Mouse (Mus musculus): ENCODE data around the gene Tns1. TPM values are rescaled to one million over a fixed set of nuclear protein-coding genes. Genes with fewer than 3 reads are reported as not detected.

Tns1 gene
- polyA plus RNA-seq, 2 experiments from 2014 or later, result 19.0 to 40.5 TPM

- ATAC-seq, result no peak
Measured at GRCm38 (mm10) chr1:74008966-74009365, 115.3 kb downstream of the Tns1 start.

GRCm38 (mm10) chr1:74008498-74008897 lies 115.8 kb downstream of the Tns1 start:
- ATAC-seq, result no peak

DNA sequence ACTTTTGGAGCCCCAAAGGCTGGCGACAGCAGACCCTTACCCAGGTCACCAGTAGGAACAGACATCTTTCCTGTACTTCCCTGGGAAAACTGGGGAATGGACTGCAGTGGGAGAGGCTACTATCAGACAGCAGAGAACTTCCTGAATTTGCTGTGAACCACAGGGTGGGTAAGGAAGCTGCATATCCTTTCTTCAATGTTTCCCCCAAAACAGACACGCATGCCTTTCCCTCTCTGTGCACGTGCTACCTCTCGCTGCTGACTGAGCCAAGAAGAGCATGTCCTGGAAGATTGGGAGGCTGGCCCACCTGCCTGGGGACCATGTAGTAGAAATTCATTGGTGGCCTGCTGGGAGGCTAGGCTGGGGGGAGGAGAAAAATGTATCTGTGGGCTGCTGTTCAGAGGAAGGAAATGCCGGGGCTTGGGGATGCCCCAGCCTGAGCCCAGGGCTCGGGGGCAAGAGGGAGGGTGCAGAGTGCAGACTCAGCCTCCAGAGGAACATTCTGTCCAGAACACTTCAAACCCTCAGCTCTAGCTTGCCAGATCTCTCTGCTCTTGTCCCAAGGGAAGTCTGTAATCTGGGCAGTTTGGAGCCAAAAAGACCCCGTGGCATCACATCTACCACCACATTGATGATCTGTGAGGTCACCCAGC lies 116.7 kb downstream of the Tns1 start:
- peak; percentile 49 for ATAC-seq

GRCm38 (mm10) chr1:74005020-74005419 lies 119.2 kb downstream of the Tns1 start:
- no peak for ATAC-seq

DNA sequence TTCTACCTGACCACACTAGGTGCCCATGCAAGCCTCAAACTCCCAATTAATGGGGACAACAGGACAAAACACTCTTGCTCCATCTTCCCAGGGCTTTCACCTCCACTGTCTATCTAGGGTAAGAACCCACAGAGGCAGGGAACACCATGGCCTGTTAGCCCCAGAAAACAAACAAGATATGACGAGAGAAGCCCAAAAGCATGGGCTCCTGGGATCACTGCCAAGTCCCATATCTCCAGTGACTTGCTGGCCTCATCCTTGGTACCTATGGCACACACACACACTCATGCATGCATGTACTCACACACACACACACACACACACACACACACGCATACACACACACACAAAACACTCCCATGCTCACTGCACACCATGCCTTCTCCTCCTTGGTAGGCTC lies 120.5 kb downstream of the Tns1 start:
- ATAC-seq, result no peak

- no peak for ATAC-seq
Measured at GRCm38 (mm10) chr1:74001449-74001820, 122.8 kb downstream of the Tns1 start.

GRCm38 (mm10) chr1:74000810-74001448 lies 123.3 kb downstream of the Tns1 start:
- no peak for ATAC-seq

GRCm38 (mm10) chr1:74000191-74000651 lies 124.0 kb downstream of the Tns1 start:
- no peak for ATAC-seq

DNA sequence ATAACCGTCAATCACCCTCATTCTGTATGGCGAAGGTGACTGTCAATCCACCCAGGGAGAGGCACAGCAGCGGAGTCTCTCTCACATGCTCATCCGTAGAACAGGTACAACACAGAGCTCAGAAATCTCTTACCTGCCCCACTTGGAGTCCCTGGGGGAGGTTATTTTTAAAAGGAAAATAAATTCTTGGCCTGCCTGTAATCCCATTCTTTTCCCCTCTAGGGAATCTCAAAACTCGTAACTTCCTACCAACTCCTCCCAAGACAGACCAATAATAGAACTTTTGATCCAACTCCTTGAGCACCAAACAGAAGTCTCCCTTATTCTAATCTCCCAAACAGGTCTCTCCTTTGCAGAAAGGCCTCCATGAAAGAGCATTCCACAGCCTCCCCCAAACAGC lies 124.7 kb downstream of the Tns1 start:
- no peak for ATAC-seq

DNA sequence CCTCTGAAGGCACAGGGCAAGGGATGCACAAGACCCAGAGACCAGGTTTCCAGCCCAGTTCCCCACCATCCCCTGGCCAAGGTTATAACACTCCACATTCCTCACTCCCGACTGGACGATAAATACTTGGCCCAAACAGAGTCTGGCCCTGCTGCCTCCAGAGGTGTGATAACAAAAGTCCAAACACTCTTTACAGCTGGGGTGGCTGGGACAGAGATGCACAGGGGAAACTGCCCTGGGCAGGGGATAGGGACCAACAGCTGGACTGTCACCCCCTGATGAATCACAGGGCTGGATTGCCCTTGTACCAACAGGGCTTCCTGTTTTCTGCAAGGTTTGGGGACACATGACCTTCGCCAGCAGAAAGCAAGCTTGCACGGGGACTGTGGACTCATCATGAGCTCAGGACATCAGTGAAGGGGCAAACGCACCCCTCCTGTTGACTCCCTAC lies 125.3 kb downstream of the Tns1 start:
- ATAC-seq, result no peak

DNA sequence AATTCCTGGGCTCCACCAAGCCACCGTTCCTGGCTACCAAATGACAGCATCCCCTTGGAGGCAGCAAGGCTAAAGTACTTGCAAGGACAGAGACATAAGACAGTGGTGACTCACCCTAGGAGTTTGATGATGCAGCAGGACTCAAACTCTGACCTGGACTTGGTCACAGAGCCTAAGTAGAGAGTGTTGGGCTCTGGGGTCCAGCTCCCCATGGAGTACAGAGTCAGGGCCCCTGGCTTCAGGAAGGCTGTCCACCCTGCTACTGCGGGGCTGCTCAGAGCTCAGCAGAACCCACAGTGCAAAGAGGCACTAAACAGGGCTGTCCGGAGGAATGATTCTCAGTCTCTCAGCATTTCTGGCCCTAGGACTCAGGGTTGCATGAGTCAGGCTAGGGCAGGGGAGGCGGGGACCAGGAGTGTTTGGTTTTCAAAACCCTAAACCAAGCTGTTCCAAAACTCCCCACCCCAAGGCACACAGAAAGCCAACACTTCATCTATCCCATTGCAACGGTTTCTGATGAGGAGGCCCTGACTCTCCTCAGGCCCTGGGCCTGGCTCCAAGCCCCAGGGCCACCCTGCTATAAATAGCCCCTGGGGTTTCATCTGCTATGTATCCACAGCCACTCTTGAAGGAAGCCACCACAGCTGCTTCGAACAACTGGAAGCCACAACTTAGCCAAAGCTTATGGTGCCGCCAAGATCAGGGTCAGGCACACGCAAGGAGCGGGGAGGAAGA lies 126.0 kb downstream of the Tns1 start:
- ATAC-seq, result no peak

GRCm38 (mm10) chr1:73997341-73997740 lies 126.9 kb downstream of the Tns1 start:
- ATAC-seq, result no peak

GRCm38 (mm10) chr1:73996650-73997049 lies 127.6 kb downstream of the Tns1 start:
- no peak for ATAC-seq

GRCm38 (mm10) chr1:73996209-73996608 lies 128.0 kb downstream of the Tns1 start:
- ATAC-seq, result peak; percentile 74

- ATAC-seq, result no peak
Measured at GRCm38 (mm10) chr1:73995063-73995810, 129.0 kb downstream of the Tns1 start.

GRCm38 (mm10) chr1:73993901-73994426 lies 130.3 kb downstream of the Tns1 start:
- no peak for ATAC-seq

- no peak for ATAC-seq
Measured at GRCm38 (mm10) chr1:73993279-73993678, 131.0 kb downstream of the Tns1 start.

DNA sequence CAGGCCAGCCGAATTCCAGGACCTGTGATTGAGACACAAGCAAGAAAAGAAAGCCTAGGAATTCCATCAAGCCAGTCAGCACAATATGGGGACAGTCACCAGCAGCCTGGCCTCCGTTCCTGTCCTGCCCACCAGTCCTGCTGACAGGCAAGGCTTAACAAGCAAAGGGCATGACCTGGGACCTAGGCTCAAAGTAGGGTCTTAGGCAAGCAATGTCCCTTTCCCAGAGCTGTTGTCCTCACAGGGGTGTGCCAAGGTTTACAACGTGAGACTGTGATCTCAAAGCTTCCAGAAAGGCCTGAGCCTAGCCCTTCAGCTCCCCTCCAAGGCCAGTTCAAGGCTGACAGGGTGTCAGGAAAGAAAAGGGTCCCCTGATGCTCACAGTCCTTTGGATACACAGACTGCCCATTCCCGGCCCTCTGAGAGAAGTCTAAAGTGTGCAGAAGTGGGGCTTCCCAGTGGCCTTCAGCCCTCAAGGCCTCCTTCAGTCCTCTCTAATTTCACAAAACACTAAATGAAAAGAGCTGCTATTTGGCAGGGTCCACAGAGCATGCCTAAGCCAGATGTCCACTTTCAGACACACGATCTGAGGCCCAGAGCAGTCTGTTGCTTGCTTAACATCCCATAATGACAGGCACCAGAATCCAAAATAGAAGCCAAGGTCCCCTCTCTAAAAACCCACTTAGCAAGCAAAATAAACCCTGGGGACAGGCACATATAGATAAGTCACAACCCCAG lies 131.9 kb downstream of the Tns1 start:
- ATAC-seq, result no peak

DNA sequence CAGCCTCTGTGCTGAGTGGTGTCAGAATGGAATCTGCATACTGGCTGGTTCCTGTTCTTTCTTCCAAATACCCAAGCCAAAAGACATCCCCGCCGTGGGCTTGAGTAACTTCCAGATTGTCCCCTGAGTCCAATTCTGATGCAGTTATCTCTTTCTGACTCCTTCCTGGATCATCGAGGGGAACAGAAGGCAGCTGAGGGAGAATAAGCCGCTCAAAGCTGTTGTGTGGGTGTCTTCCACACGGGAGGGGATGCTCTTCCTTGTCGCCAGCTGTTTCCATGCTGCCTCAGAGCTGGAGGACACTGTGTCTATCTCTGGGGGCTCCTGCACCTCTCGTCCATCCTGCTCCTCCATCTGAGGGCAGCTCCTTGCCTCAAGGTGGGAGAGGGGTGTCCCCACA lies 133.0 kb downstream of the Tns1 start:
- no peak for ATAC-seq

DNA sequence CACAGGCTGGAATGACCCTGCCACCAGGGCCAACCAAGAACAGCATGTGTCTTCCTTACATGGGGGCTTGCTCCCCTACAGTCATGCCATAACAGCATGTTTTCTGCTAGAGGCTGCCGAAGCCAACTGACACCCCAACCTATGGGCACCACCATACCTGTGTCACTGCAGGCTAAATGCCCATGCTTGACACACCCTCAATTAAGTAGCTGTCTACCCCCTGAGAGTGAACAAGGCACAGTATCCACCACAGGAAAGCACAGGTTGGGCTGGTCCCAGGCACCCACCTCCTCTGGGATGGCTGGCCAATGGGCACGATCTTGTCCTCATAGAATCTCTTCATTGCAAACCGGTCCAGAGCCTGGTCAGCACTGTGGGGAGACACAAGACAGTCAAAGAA lies 134.2 kb downstream of the Tns1 start:
- ATAC-seq, result no peak

DNA sequence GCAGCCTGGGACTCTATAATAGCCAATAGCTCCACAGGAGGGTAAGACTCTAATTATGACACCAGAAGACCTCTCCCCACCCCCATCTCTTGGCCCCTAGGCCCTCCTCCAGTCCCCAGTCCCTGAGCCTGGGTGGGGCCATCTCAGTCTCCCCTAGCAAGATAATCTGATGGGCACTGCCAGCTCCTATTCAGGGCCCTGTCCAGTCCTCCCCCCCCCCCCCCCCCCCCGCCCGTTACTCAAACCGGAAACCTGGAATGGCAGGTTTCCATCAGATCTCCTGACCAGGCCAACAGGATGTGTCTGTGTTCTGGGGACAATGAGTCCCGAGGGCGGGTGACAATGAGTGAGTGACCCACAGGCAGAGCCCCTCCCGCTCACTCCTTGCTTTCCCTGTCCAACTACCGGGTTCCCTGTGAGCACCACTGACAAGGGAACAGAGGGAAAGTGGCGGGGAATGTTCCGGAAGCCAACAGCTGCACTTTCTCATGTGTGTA lies 136.5 kb downstream of the Tns1 start:
- ATAC-seq, result no peak
